Mouse (Mus musculus) heart, embryonic 11.5 days (tissue): ENCODE measurements around the gene Ano6. TPM values are rescaled to one million over a fixed set of nuclear protein-coding genes. Genes with fewer than 3 reads are reported as not detected.

Experiments used
- ATAC-seq: fragments of 200-750 bp; cut with Nextera tagmentation; replicated peaks from 2 replicates; pipeline ENCODE4 v1.8.0; 2017; ENCODE audit warnings: moderate library complexity; ENCODE audit not compliant: insufficient number of reproducible peaks, low FRiP score, low TSS enrichment
- H3K27ac ChIP-seq: fragments of 300-500 bp; sonication (generic); 2 replicates; pipeline ENCODE4 v1.5.1; 2014; ENCODE audit warnings: mild to moderate bottlenecking, low read depth, low read length
- H3K27me3 ChIP-seq: fragments of 300-500 bp; sonication (generic); 2 replicates; pipeline ENCODE4 v1.6.1; 2014; ENCODE audit warnings: mild to moderate bottlenecking, low read length, mixed read lengths; ENCODE audit not compliant: control insufficient read depth, insufficient read depth
- H3K36me3 ChIP-seq: fragments of 300-500 bp; sonication (generic); 2 replicates; pipeline ENCODE4 v1.6.1; 2014; ENCODE audit warnings: mild to moderate bottlenecking, low read length, moderate library complexity, mixed read lengths; ENCODE audit not compliant: control insufficient read depth, insufficient read depth
- H3K4me1 ChIP-seq: fragments of 300-500 bp; sonication (generic); 2 replicates; pipeline ENCODE4 v1.6.1; 2014; ENCODE audit warnings: low read length; ENCODE audit not compliant: control insufficient read depth, insufficient read depth
- H3K4me2 ChIP-seq: fragments of 300-500 bp; sonication (generic); 2 replicates; pipeline ENCODE4 v1.6.1; 2014; ENCODE audit warnings: mild to moderate bottlenecking, moderate library complexity
- H3K4me3 ChIP-seq: fragments of 300-500 bp; sonication (generic); 2 replicates; pipeline ENCODE4 v1.5.1; 2014; ENCODE audit warnings: low read depth, low read length
- H3K9ac ChIP-seq: fragments of 300-500 bp; sonication (generic); 2 replicates; pipeline ENCODE4 v1.6.1; 2014; ENCODE audit warnings: mild to moderate bottlenecking, low read depth, low read length, moderate library complexity
- H3K9me3 ChIP-seq: fragments of 300-500 bp; sonication (generic); replicated peaks from 2 replicates; pipeline ENCODE4 v1.6.1; 2016; ENCODE audit warnings: low read length; ENCODE audit not compliant: control insufficient read depth
- WGBS: fragments of 180-500 bp; shearing (Covaris S2); extraction: QIAGEN DNeasy Blood & Tissue Kit; methylation state at CpG from one replicate; pipeline ENCODE4 v1.1.7; 2014; ENCODE audit not compliant: insufficient replicate concordance; 5-methylcytosine and 5-hydroxymethylcytosine counted together
- polyA plus RNA-seq: library from polyadenylated mRNA; unstranded; fragments of >200 nt; fragmentation: Nextera tagmentation; extraction: Ambion mirVana; gene quantifications from 2 replicates; pipeline ENCODE4 v1.2.1, GENCODE M21; 2014

Ano6 gene
- polyA plus RNA-seq, 1 experiment from 2014 or later: 40.9 TPM

- Histone ChIP-seq H3K4me2 (no peak overlapping the region), H3K4me3 (no peak overlapping the region), H3K4me1 (no peaks in the 10 kb centered on the region), H3K9me3 (no peaks in the 10 kb centered on the region), H3K27me3 (no peaks in the 10 kb centered on the region), H3K27ac (no peak overlapping the region), H3K9ac (no peak overlapping the region), H3K36me3 (no peaks in the 10 kb centered on the region)
- 53% methylated on average over 14 of the region's 14 CpGs for WGBS
- ATAC-seq: no peak
These were observed 17.5 kb upstream of the Ano6 start for GRCm38 (mm10) chr15:95772861-95773836.

- H3K4me2 ChIP-seq: no peak overlapping the region
- no peak overlapping the region for H3K4me3 ChIP-seq
- H3K9ac ChIP-seq: no peak overlapping the region
- 80% methylated on average over 6 of the region's 6 CpGs for WGBS
- no peaks in the 10 kb centered on the region for H3K27me3 ChIP-seq
- no peak overlapping the region for H3K27ac ChIP-seq
- no peaks in the 10 kb centered on the region for H3K4me1 ChIP-seq
- no peak for ATAC-seq
- H3K36me3 ChIP-seq: no peaks in the 10 kb centered on the region
- no peaks in the 10 kb centered on the region for H3K9me3 ChIP-seq
These were observed 16.4 kb upstream of the Ano6 start for GRCm38 (mm10) chr15:95774197-95774596.

DNA sequence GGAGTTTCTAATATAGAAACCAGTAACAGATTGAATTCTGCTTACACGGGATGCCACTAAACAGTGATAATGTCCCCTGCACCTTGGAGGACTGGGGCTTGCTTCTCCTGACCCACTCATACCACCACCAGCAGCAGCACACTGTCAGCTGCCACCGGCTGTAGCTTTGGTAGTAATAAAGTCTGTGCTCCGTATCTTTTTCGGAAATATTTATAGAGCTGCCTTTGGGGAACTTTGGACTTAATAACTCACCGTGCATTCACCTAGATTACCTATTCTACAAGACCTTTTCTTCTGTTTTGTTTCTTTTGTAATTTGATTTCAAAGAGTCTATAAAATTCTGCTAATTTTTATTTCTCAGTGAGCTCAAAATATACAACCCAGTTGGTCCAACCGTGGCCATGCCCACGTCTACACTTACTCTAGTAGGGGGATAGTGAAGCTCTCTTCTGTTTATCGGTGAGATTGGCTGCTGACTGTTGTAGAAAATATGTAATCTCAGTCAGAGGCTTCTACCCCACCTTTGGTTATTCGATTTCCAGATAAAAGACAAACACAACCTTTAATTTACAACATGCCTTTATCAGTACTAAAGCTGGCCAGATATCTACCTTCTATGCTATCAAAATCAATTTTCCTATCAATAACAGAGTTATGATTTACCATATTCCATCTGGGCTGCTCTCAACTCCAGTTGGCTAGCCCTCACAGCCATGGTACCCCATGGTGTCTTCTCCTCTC is 15.8 kb upstream of the Ano6 start:
- H3K9me3 ChIP-seq: no peaks in the 10 kb centered on the region
- 88% methylated on average over 9 of the region's 9 CpGs for WGBS
- H3K4me3 ChIP-seq: no peak overlapping the region
- H3K4me1 ChIP-seq: no peaks in the 10 kb centered on the region
- no peak for ATAC-seq
- no peaks in the 10 kb centered on the region for H3K36me3 ChIP-seq
- no peak overlapping the region for H3K27ac ChIP-seq
- H3K27me3 ChIP-seq: no peaks in the 10 kb centered on the region
- H3K9ac ChIP-seq: no peak overlapping the region
- H3K4me2 ChIP-seq: no peak overlapping the region

- H3K4me1 ChIP-seq: no peaks in the 10 kb centered on the region
- no peak overlapping the region for H3K4me2 ChIP-seq
- no peak overlapping the region for H3K4me3 ChIP-seq
- H3K9me3 ChIP-seq: no peaks in the 10 kb centered on the region
- no peaks in the 10 kb centered on the region for H3K27me3 ChIP-seq
- H3K36me3 ChIP-seq: no peaks in the 10 kb centered on the region
- WGBS: 88% methylated on average over 2 of the region's 2 CpGs
- ATAC-seq: no peak
- no peak overlapping the region for H3K27ac ChIP-seq
- no peak overlapping the region for H3K9ac ChIP-seq
These were observed 12.9 kb upstream of the Ano6 start for GRCm38 (mm10) chr15:95777743-95778142.

DNA sequence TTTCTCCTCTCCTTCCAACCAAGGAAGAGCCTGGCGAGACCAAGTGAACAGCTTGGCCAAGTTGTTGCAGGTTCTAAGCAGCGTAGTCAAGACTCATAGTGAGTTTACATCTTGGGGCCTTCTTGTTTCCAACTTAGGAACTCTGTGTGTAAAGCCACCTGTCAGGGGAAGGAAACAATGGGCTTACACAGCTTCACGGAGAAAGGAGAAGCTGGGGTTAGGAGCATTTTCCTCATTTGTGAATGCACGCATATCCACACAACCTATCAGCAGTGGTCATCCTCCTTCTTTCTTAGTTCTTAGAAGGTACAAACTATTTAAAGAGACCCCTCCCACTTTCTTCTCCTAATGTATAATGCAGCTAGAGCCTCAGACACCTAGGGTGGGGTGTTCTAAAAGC is 11.9 kb upstream of the Ano6 start:
- Histone ChIP-seq H3K4me2 (no peak overlapping the region), H3K27me3 (no peaks in the 10 kb centered on the region), H3K36me3 (no peaks in the 10 kb centered on the region), H3K4me3 (no peak overlapping the region), H3K9me3 (no peaks in the 10 kb centered on the region), H3K9ac (no peak overlapping the region), H3K27ac (no peak overlapping the region), H3K4me1 (no peaks in the 10 kb centered on the region)
- 87% methylated on average over 4 of the region's 4 CpGs for WGBS
- ATAC-seq: no peak

GRCm38 (mm10) chr15:95786624-95787023 is 4.0 kb upstream of the Ano6 start:
- Histone ChIP-seq H3K9ac (no peak overlapping the region), H3K27ac (no peak overlapping the region), H3K9me3 (no peaks in the 10 kb centered on the region), H3K27me3 (no peaks in the 10 kb centered on the region), H3K36me3 (no peaks in the 10 kb centered on the region), H3K4me3 (no peak overlapping the region), H3K4me1 (peaks cover 8% of the 10 kb centered on the region; the same call in 1 of the 2 replicates), H3K4me2 (no peak overlapping the region)
- WGBS: 75% methylated on average over 4 of the region's 4 CpGs
- no peak for ATAC-seq

GRCm38 (mm10) chr15:95787578-95787977 is 3.1 kb upstream of the Ano6 start:
- H3K27ac ChIP-seq: no peak overlapping the region
- ATAC-seq: no peak
- 62% methylated on average over 3 of the region's 3 CpGs for WGBS

DNA sequence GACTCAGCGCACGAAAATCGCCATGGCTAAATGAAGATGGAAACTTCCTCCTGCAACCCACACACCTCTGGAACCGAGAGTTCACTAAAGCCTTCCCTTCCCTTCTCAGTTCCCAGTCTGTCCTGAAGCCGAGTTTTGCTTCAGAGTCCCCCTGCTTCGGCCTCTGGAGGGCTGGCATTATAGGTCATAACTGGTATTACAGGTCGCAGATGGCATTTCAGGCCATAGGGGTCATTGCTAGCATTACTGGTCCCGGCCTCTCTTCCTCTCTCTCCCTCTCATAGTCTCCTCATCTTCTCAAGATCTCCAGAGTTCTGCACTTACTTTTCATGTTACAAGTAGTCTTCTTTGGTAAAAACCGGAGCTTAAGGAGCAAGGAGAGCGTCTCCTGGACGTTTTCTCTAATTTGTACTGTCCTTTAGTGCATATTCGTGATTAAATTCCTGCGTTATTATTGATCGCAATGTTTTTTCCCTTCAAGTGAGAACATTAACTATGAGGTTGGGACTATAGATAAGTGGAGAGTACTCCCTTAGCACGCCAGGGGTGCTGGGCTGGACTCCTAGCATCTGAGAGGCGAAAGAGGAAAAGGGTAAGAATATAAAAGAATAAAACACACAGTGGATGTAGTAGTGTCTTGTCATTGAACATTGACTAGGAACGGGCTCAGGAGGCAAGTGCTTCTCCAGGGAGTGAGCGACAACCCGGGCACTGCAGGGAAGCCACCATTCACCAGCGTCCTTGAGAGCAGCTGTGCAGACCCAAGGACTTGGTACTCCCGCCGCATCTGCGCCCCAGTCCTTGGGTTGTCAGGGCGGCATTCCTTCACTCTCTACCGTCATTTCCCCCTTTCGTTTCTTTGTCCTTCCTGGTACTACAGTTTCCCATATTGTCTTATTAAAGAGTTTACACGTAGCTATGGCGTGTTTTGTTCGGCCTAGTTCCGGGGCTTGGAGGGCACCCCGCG is 798 bp upstream of the Ano6 start:
- Histone ChIP-seq H3K9me3 (no peaks in the 10 kb centered on the region), H3K4me2 (peak overlapping the region; percentile 72), H3K27me3 (no peaks in the 10 kb centered on the region), H3K27ac (peak overlapping the region; percentile 65), H3K36me3 (no peaks in the 10 kb centered on the region), H3K4me1 (peaks cover 23% of the 10 kb centered on the region), H3K4me3 (peak overlapping the region; percentile 84), H3K9ac (peak overlapping the region; percentile 94)
- peak; percentile 39; the same call in 1 of the 2 replicates for ATAC-seq
- 11% methylated on average over 32 of the region's 32 CpGs for WGBS

More at GRCm38 (mm10) chr15:95787578-95787977, 3.1 kb upstream of the Ano6 start:
- no peaks in the 10 kb centered on the region for H3K36me3 ChIP-seq
- H3K4me3 ChIP-seq: no peak overlapping the region
- H3K27me3 ChIP-seq: no peaks in the 10 kb centered on the region
- H3K9ac ChIP-seq: no peak overlapping the region
- no peaks in the 10 kb centered on the region for H3K9me3 ChIP-seq
- no peak overlapping the region for H3K4me2 ChIP-seq
- peaks cover 13% of the 10 kb centered on the region for H3K4me1 ChIP-seq
